Mouse (Mus musculus): ENCODE results near the gene Rnf182. TPM values are rescaled to one million over a fixed set of nuclear protein-coding genes. Genes with fewer than 3 reads are reported as not detected.

The Rnf182 gene
- polyA plus RNA-seq, 1 experiment, result not detected

DNA sequence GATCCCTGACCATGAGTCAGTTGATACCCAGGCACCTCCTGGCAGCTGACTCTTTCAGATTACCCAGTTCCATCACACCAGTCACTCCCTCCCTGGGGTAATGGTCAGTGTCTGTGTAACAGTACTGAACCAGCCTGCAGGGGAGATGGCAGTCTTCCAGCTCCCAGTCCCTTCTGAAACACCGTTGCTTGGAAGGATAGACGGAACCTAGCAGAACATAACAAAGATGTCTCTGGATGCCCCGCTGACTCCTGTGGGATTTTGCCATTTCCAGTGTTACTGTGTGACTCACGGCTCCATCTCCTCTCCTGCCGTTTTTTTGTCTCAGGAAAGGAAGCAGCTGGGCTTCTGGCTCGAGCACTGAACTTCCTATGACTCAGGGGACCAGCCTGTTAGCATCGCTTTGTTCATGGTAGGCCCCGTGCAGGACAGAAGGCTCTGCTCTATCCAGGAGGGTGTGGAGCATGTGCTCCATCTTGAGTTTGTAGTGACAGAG lies 69.0 kb downstream of the Rnf182 start:
- no peak for TF ChIP-seq POLR2A (IDR thresholded peaks at IDR 0.05; ENCODE audit: borderline replicate concordance, low read depth, low read length)
- TF ChIP-seq CTCF (IDR thresholded peaks at IDR 0.05; ENCODE audit: low read depth, low read length), result no peak
- no peaks in the 10 kb centered on the region for H3K4me1 ChIP-seq (ENCODE audit: control insufficient read depth, insufficient read depth, low read length)
- H3K27ac ChIP-seq (ENCODE audit: insufficient read depth, low read depth, low read length), result no peak overlapping the region
- no peak overlapping the region for H3K4me3 ChIP-seq (ENCODE audit: insufficient read depth, low read length)

DNA sequence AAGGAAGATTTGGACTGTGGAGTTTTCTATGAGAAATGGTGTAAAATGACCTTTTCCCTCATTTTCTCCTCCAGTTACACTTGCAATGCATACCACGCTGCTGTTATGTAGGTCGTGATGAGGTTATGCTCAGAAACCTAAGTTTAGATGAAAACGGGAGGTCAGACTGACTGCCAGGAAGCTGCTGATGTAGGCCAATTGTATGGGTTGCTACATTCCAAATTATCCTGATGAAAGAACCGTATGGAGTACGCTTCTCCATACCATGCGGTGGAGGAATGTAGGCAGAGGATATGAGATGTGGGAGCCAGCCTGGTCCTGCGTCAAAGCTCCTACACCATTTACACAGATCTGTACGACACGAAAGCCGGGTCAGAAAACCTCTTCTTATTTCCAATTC lies 72.6 kb downstream of the Rnf182 start:
- TF ChIP-seq CTCF (IDR thresholded peaks at IDR 0.05; ENCODE audit: low read depth, low read length), result no peak
- TF ChIP-seq POLR2A (IDR thresholded peaks at IDR 0.05; ENCODE audit: borderline replicate concordance, low read depth, low read length), result no peak
- H3K4me1 ChIP-seq (ENCODE audit: control insufficient read depth, insufficient read depth, low read length), result no peaks in the 10 kb centered on the region
- no peak overlapping the region for H3K27ac ChIP-seq (ENCODE audit: insufficient read depth, low read depth, low read length)
- H3K4me3 ChIP-seq (ENCODE audit: insufficient read depth, low read length), result no peak overlapping the region

DNA sequence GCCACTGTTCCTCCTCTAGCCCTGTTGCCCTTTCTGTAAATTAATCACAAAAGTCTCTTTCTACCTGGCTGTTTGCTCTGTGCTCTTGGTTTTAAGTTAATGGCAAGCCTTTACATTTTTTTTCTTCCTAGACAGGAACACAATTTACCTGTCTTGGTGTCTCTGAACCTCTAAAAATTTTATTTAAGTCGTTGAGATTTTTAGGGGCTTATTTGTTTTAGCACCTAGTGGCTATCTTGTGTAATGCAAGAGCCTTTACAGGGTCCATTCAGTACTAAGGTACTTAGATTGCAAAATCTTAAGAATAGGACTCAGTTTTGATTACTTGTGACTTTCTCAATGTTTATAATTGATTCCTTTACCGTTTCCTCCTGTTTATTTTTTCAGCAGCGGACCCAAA lies 76.2 kb downstream of the Rnf182 start:
- Histone ChIP-seq H3K4me3 (ENCODE audit: insufficient read depth, low read length) (no peak overlapping the region), H3K27ac (ENCODE audit: insufficient read depth, low read depth, low read length) (no peak overlapping the region), H3K4me1 (ENCODE audit: control insufficient read depth, insufficient read depth, low read length) (no peaks in the 10 kb centered on the region)
- TF ChIP-seq POLR2A (IDR thresholded peaks at IDR 0.05; ENCODE audit: borderline replicate concordance, low read depth, low read length) (no peak), CTCF (IDR thresholded peaks at IDR 0.05; ENCODE audit: low read depth, low read length) (no peak)

DNA sequence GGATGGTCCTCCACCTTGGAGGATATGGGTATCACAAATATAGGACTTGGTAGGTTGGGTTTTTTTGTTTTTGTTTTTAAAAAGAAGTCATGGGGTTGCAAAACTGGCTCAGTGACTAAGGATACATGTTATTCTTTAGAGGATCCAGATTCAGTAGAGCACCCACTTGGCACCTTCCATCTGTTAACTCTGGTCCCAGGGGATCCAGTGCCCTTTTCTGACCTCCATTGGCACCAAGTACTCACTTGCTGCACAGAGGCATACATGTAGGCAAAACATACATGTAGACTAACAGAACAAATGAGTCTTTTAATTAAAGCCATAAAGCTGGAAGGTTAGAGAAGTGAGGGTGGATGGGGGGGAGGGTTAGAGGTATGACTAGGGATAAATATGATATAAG lies 80.0 kb downstream of the Rnf182 start:
- Histone ChIP-seq H3K4me3 (ENCODE audit: insufficient read depth, low read length) (no peak overlapping the region), H3K27ac (ENCODE audit: insufficient read depth, low read depth, low read length) (no peak overlapping the region), H3K4me1 (ENCODE audit: control insufficient read depth, insufficient read depth, low read length) (no peaks in the 10 kb centered on the region)
- TF ChIP-seq CTCF (IDR thresholded peaks at IDR 0.05; ENCODE audit: low read depth, low read length) (no peak), POLR2A (IDR thresholded peaks at IDR 0.05; ENCODE audit: borderline replicate concordance, low read depth, low read length) (no peak)

DNA sequence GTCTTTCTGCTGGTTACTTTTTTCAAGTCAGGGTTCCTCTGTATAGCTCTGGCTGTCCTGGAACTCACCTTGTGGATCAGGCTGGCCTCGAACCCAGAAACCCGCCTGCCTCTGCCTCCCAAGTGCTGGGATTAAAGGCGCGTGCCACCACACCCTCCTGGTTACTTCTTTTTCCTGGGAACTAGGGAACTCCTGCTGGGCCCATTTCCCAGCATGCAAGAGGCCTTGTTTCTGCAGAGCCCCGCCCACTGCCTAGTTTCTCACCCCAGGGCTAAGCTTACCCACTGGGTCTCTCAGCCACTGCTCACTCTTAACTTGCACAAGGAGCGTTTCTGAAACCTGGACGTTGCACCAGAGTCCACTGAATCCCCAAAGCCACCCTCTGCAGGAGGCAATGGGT lies 80.5 kb downstream of the Rnf182 start:
- H3K27ac ChIP-seq (ENCODE audit: insufficient read depth, low read depth, low read length), result no peak overlapping the region
- TF ChIP-seq POLR2A (IDR thresholded peaks at IDR 0.05; ENCODE audit: borderline replicate concordance, low read depth, low read length), result no peak
- TF ChIP-seq CTCF (IDR thresholded peaks at IDR 0.05; ENCODE audit: low read depth, low read length), result no peak
- H3K4me3 ChIP-seq (ENCODE audit: insufficient read depth, low read length), result no peak overlapping the region
- no peaks in the 10 kb centered on the region for H3K4me1 ChIP-seq (ENCODE audit: control insufficient read depth, insufficient read depth, low read length)

DNA sequence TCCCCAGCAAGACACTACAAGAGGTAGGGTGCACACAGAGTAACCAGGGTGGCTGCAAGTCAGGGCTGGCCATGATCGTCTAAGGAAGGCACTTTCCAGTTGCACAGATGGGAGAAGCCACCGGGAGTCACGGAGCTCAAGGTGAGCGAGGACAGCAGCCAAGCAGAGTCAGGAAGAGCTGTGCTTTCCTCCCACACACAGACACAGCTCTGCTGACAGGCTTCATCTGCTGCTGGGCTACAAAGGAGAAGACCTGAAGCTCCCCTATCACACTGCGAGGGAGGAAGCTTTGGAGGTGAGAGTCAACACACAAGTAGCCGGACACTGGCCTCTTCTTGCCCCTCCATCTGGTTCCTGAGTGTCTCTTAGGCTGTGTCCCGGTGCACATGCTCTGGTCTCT lies 83.0 kb downstream of the Rnf182 start:
- H3K4me3 ChIP-seq (ENCODE audit: insufficient read depth, low read length), result no peak overlapping the region
- H3K4me1 ChIP-seq (ENCODE audit: control insufficient read depth, insufficient read depth, low read length), result no peaks in the 10 kb centered on the region
- no peak overlapping the region for H3K27ac ChIP-seq (ENCODE audit: insufficient read depth, low read depth, low read length)
- TF ChIP-seq POLR2A (IDR thresholded peaks at IDR 0.05; ENCODE audit: borderline replicate concordance, low read depth, low read length), result no peak
- no peak for TF ChIP-seq CTCF (IDR thresholded peaks at IDR 0.05; ENCODE audit: low read depth, low read length)

GRCm38 (mm10) chr13:43703471-43703870 lies 88.0 kb downstream of the Rnf182 start:
- TF ChIP-seq CTCF (IDR thresholded peaks at IDR 0.05; ENCODE audit: low read depth, low read length), result no peak
- no peak overlapping the region for H3K27ac ChIP-seq (ENCODE audit: insufficient read depth, low read depth, low read length)
- no peak overlapping the region for H3K4me3 ChIP-seq (ENCODE audit: insufficient read depth, low read length)
- H3K4me1 ChIP-seq (ENCODE audit: control insufficient read depth, insufficient read depth, low read length), result no peaks in the 10 kb centered on the region

DNA sequence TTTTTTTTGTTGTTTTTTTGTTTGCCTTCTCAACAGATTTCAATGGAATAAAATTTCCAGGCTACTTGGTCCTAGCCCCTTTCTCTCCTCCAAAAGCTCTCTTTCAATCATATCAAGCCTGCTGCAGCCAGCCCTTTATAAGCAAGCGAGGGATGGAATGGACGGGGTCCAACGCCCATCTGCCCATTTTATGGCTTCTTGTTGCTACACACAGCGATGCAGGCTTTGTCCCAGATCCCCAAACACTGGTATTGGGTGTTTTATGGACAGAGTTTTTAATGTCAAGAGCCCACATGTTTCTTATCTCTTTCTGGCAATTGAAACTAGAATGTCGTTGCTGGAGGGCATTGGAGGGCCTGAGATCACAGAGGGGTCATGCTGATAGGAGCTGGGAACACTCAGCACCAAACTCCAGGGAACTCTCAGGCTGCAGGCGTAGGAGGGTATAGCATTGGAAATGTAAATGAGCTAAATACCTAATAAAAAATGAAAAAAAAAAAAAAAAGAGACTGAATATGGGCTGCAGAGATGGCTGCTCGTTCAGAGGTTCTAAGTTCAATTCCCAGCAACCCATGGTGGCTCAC lies 89.1 kb downstream of the Rnf182 start:
- Histone ChIP-seq H3K4me1 (ENCODE audit: control insufficient read depth, insufficient read depth, low read length) (no peaks in the 10 kb centered on the region), H3K4me3 (ENCODE audit: insufficient read depth, low read length) (no peak overlapping the region), H3K27ac (ENCODE audit: insufficient read depth, low read depth, low read length) (no peak overlapping the region)
- TF ChIP-seq CTCF (IDR thresholded peaks at IDR 0.05; ENCODE audit: low read depth, low read length) (no peak), POLR2A (IDR thresholded peaks at IDR 0.05; ENCODE audit: borderline replicate concordance, low read depth, low read length) (no peak)

DNA sequence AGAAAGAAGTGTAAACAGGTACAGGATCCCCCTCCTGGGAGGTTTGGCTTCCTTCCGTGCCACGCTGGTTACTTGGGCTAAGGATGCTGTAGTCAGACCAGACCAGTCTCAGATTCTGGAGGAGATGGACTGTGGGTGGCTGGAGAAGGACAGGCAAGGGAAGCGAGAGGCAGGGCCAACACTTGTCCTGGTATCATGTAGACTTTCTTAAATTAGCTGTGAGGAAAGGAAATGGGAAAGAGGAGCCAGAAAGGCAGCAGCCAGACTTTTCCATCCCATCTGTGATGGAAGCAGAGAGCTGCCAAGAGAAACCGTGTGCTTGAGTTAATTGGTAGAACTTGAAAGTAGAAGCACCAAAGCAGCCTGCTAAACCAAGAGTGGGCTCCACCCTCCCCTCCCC lies 90.9 kb downstream of the Rnf182 start:
- no peaks in the 10 kb centered on the region for H3K4me1 ChIP-seq (ENCODE audit: control insufficient read depth, insufficient read depth, low read length)
- H3K27ac ChIP-seq (ENCODE audit: insufficient read depth, low read depth, low read length), result no peak overlapping the region
- TF ChIP-seq CTCF (IDR thresholded peaks at IDR 0.05; ENCODE audit: low read depth, low read length) (no peak), POLR2A (IDR thresholded peaks at IDR 0.05; ENCODE audit: borderline replicate concordance, low read depth, low read length) (no peak)
- H3K4me3 ChIP-seq (ENCODE audit: insufficient read depth, low read length), result no peak overlapping the region

- Histone ChIP-seq H3K27ac (ENCODE audit: insufficient read depth, low read depth, low read length) (no peak overlapping the region), H3K4me1 (ENCODE audit: control insufficient read depth, insufficient read depth, low read length) (no peaks in the 10 kb centered on the region), H3K4me3 (ENCODE audit: insufficient read depth, low read length) (no peak overlapping the region)
- TF ChIP-seq CTCF (IDR thresholded peaks at IDR 0.05; ENCODE audit: low read depth, low read length) (no peak), POLR2A (IDR thresholded peaks at IDR 0.05; ENCODE audit: borderline replicate concordance, low read depth, low read length) (no peak)
Observed at GRCm38 (mm10) chr13:43709529-43709928, 94.0 kb downstream of the Rnf182 start.
